13 mouse cellular contexts compared by ENCODE assay signal in the genomic region with DNA sequence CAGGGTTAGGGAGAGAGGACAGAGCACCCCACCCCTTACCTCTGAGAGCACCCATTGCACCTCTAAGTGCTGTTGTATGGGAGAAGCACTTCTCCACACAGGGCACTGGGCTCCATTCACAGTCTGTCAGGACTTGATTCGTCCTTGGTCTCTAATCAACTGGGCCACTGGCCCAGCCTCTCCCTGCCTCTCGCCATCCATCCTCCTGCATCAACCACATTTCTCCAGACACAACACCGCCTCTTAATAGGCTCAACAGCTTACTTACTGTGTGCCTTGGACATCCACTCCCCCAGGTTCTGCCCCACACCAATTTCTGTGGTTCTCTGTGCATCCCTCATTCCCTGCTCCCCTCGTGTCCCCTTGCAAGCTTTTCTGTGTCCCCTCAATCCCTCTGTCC.
DNase-seq lines count a peak whose midpoint lies in the region; ATAC-seq and TF ChIP-seq lines count a peak whose summit lies in the region.
"Had no signal": no experiment of that assay in that cellular context is flagged by ENCODE, and none has a peak within 500 bp of the region (broad histone marks: within the 10 kb centered on the region; RNA-seq: fewer than 3 reads in every experiment).

No protein-coding gene starts in this region.

- no peaks in the 10 kb centered on the region for H3K27me3 ChIP-seq in kidney, embryonic 15.5 days
- H3K27me3 ChIP-seq in testis, adult 2 months (ENCODE audit: control insufficient read depth, insufficient read depth, low read length): no peaks in the 10 kb centered on the region
- no peaks in the 10 kb centered on the region for H3K27me3 ChIP-seq in liver, embryonic 11.5 days (replicated peaks; ENCODE audit: control insufficient read depth, insufficient read depth, low read length)

- no peak for ATAC-seq in kidney, embryonic 15.5 days (replicated peaks; ENCODE audit: low FRiP score)
- no peak for ATAC-seq in liver, embryonic 11.5 days (replicated peaks; ENCODE audit: low FRiP score)

- no peak for DNase-seq in kidney, adult 8-10 months
- DNase-seq in testis, postnatal 10 days (ENCODE audit: low spot score): no peak
- DNase-seq in liver, embryonic 11.5 days (ENCODE audit: low spot score): no peak
- no peak for DNase-seq in layer of hippocampus, postnatal 25 days (ENCODE audit: extremely low spot score in 1 of 2, low spot score in 1 of 2)
- DNase-seq in retina, postnatal 1 day: no peak
- DNase-seq: cerebellum, postnatal 10 days; right cerebral cortex, postnatal 4 days had no signal

- TF ChIP-seq CTCF in testis, adult 2 months (IDR thresholded peaks at IDR 0.05; ENCODE audit: control insufficient read depth, insufficient read depth, insufficient replicate concordance, low read depth, low read length): no peak

- H3K9me3 ChIP-seq in kidney, embryonic 15.5 days (replicated peaks): no peaks in the 10 kb centered on the region
- no peaks in the 10 kb centered on the region for H3K9me3 ChIP-seq in liver, embryonic 11.5 days (ENCODE audit: control insufficient read depth, low read length)

- no peak overlapping the region for H3K9ac ChIP-seq in kidney, embryonic 15.5 days
- no peak overlapping the region for H3K9ac ChIP-seq in liver, embryonic 11.5 days (ENCODE audit: low read depth, low read length)
- H3K9ac ChIP-seq: hindbrain, embryonic 14.5 days had no signal

- peak overlapping the region; percentile 92 for H3K27ac ChIP-seq in kidney, embryonic 15.5 days
- H3K27ac ChIP-seq in testis, adult 2 months (ENCODE audit: control insufficient read depth, insufficient read depth, low read depth, low read length): peak overlapping the region; percentile 51
- H3K27ac ChIP-seq in liver, embryonic 11.5 days (ENCODE audit: low read depth, low read length): peak overlapping the region; percentile 84
- H3K27ac ChIP-seq: macrophage had no signal

- no peak for TF ChIP-seq POLR2A in testis, adult 2 months (IDR thresholded peaks at IDR 0.05; ENCODE audit: control insufficient read depth, low read depth, low read length)

- no peaks in the 10 kb centered on the region for H3K36me3 ChIP-seq in kidney, embryonic 15.5 days
- no peaks in the 10 kb centered on the region for H3K36me3 ChIP-seq in testis, adult 2 months (ENCODE audit: control insufficient read depth, insufficient read depth, low read length)
- H3K36me3 ChIP-seq in liver, embryonic 11.5 days (ENCODE audit: control insufficient read depth, insufficient read depth, low read length): no peaks in the 10 kb centered on the region

- H3K4me3 ChIP-seq in kidney, embryonic 15.5 days (replicated peaks): no peak overlapping the region
- no peak overlapping the region for H3K4me3 ChIP-seq in testis, adult 2 months (ENCODE audit: control insufficient read depth, low read depth, low read length)
- H3K4me3 ChIP-seq in liver, embryonic 11.5 days (ENCODE audit: low read depth, low read length): no peak overlapping the region
- H3K4me3 ChIP-seq: erythroblast, embryonic 14.5 days; myocyte had no signal

- WGBS in kidney, embryonic 15.5 days: 73% methylated on average over 4 of the region's 4 CpGs
- WGBS in liver, embryonic 11.5 days: 71% methylated on average over 4 of the region's 4 CpGs

- no peak overlapping the region for H3K4me2 ChIP-seq in kidney, embryonic 15.5 days
- H3K4me2 ChIP-seq in liver, embryonic 11.5 days: no peak overlapping the region
- H3K4me2 ChIP-seq: hindbrain, embryonic 14.5 days had no signal

- peaks cover 88% of the 10 kb centered on the region for H3K4me1 ChIP-seq in kidney, embryonic 15.5 days
- H3K4me1 ChIP-seq in testis, adult 2 months (ENCODE audit: control insufficient read depth, insufficient read depth, low read length): peaks cover 16% of the 10 kb centered on the region
- peaks cover 39% of the 10 kb centered on the region for H3K4me1 ChIP-seq in liver, embryonic 11.5 days (replicated peaks; ENCODE audit: control insufficient read depth, insufficient read depth, low read length)
